Mouse (Mus musculus) liver, embryonic 14.5 days (tissue): ENCODE data around the gene Numbl. TPM values are rescaled to one million over a fixed set of nuclear protein-coding genes. Genes with fewer than 3 reads are reported as not detected.

Experiments used
- ATAC-seq: fragments of 200-750 bp; cut with Nextera tagmentation; 2 replicates; pipeline ENCODE4 v1.8.0; 2017; ENCODE audit warnings: moderate number of reproducible peaks, mild to moderate bottlenecking, moderate library complexity; ENCODE audit not compliant: insufficient read depth
- DNase-seq, 3 experiments: peaks; one replicate each; pipeline ENCODE4 v3.0.0-alpha.2; 2012 to 2013; ENCODE audit warnings: low read depth in 3 of 3, low spot score in 3 of 3
- H3K27ac ChIP-seq: fragments of 300-500 bp; sonication (generic); 2 replicates; pipeline ENCODE4 v1.5.1; 2014; ENCODE audit warnings: moderate library complexity, mild to moderate bottlenecking, control low read depth, inconsistent platforms
- H3K27me3 ChIP-seq: fragments of 300-500 bp; sonication (generic); 2 replicates; pipeline ENCODE4 v1.6.1; 2014; ENCODE audit warnings: mild to moderate bottlenecking, low read length, moderate library complexity; ENCODE audit not compliant: control insufficient read depth, insufficient read depth
- H3K36me3 ChIP-seq: fragments of 300-500 bp; sonication (generic); replicated peaks from 2 replicates; pipeline ENCODE4 v1.6.1; 2014; ENCODE audit warnings: low read depth; ENCODE audit not compliant: control insufficient read depth, insufficient read depth
- H3K4me1 ChIP-seq, 2 experiments: fragments of 200-500 bp in 1 of 2; fragments of 300-500 bp in 1 of 2; sonication (generic) in 1 of 2; replicated peaks; 2 replicates each; pipeline ENCODE4 v1.6.1; 2012 to 2014; ENCODE audit warnings: antibody characterized with exemption in 1 of 2, inconsistent platforms in 1 of 2, low read length in 1 of 2; ENCODE audit not compliant: control insufficient read depth in 2 of 2, insufficient read depth in 2 of 2
- H3K4me2 ChIP-seq: fragments of 300-500 bp; sonication (generic); 2 replicates; pipeline ENCODE4 v1.6.1; 2014; ENCODE audit warnings: low read depth, mild to moderate bottlenecking, control low read depth, moderate library complexity
- H3K4me3 ChIP-seq, 2 experiments: fragments of 200-500 bp in 1 of 2; fragments of 300-500 bp in 1 of 2; sonication (generic) in 1 of 2; 2 replicates each; pipeline ENCODE4 v1.5.1; 2012 to 2014; ENCODE audit warnings: low read depth in 2 of 2, low read length in 2 of 2, mild to moderate bottlenecking in 2 of 2, control low read depth in 1 of 2, inconsistent platforms in 1 of 2, moderate library complexity in 1 of 2; ENCODE audit not compliant: insufficient read depth in 1 of 2
- H3K9ac ChIP-seq: fragments of 300-500 bp; sonication (generic); replicated peaks from 2 replicates; pipeline ENCODE4 v1.6.1; 2014; ENCODE audit warnings: mild to moderate bottlenecking, control low read depth, moderate library complexity
- H3K9me3 ChIP-seq: fragments of 300-500 bp; sonication (generic); 2 replicates; pipeline ENCODE4 v1.6.1; 2016; ENCODE audit warnings: low read length, mixed read lengths; ENCODE audit not compliant: control insufficient read depth
- CTCF ChIP-seq: IDR thresholded peaks from 2 replicates; pipeline ENCODE4 v1.5.1; 2016; ENCODE audit warnings: antibody characterized with exemption, low read depth, control low read depth
- EP300 ChIP-seq: IDR thresholded peaks from 2 replicates; pipeline ENCODE4 v1.6.1; 2016; ENCODE audit warnings: antibody characterized with exemption, low read depth
- whole genome bisulfite sequencing: fragments of 180-500 bp; shearing (Covaris S2); extraction: QIAGEN DNeasy Blood & Tissue Kit; methylation state at CpG from one replicate; pipeline ENCODE4 v1.1.7; 2014; ENCODE audit not compliant: insufficient replicate concordance; 5-methylcytosine and 5-hydroxymethylcytosine counted together
- polyA plus RNA-seq, 2 experiments: library from polyadenylated mRNA; depleted of rRNA in 1 of 2; stranded (reverse) in 1 of 2; unstranded in 1 of 2; fragments of >200 nt; fragmentation: Nextera tagmentation in 1 of 2; extraction: Ambion mirVana in 1 of 2; gene quantifications; 2 replicates each; pipeline versions ENCODE4 v1.2.1 to v1.2.3; 2012 to 2014

Numbl gene
- polyA plus RNA-seq, 2 experiments, result 0.72 to 1.9 TPM

DNA sequence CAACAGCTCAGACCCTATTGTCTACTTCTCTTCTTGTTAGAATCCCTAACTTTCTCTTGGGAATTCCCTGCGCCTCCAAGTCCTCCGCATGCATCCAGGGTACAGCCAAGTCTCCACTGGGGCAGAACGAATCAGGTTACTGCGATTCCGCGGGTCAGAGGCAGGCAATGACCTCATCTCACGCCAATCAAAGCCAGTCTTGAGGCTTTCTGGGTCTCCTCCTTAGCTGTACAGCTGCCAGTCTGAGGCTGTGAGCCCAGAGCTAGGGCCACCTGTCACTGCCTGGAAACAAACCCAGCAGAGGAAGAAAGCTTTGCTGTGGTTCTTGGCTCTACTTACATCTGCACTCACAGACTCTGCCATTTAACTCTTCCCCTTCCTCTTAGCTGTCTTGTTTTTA is 57.7 kb downstream of the Numbl start:
- ATAC-seq (no peak), DNase-seq (no peak)
- Histone ChIP-seq H3K36me3 (no peaks in the 10 kb centered on the region), H3K9me3 (peaks cover 2% of the 10 kb centered on the region; the same call in 1 of the 2 replicates), H3K27ac (no peak overlapping the region), H3K27me3 (no peaks in the 10 kb centered on the region), H3K9ac (no peak overlapping the region), H3K4me3 (no peak overlapping the region), H3K4me1 (no peaks in the 10 kb centered on the region), H3K4me2 (no peak overlapping the region)
- 52% methylated on average over 7 of the region's 7 CpGs for WGBS
- TF ChIP-seq EP300, result no peak
- TF ChIP-seq CTCF, result no peak

- no peak overlapping the region for H3K4me3 ChIP-seq
- WGBS, result 75% methylated on average over 22 of the region's 22 CpGs
- H3K9ac ChIP-seq, result no peak overlapping the region
- no peak overlapping the region for H3K27ac ChIP-seq
- H3K36me3 ChIP-seq, result no peaks in the 10 kb centered on the region
- no peaks in the 10 kb centered on the region for H3K9me3 ChIP-seq
- no peak for TF ChIP-seq EP300
- no peak for TF ChIP-seq CTCF
- DNase-seq (no peak), ATAC-seq (no peak)
- H3K27me3 ChIP-seq, result peaks cover 4% of the 10 kb centered on the region; the same call in 1 of the 2 replicates
- no peaks in the 10 kb centered on the region for H3K4me1 ChIP-seq
- H3K4me2 ChIP-seq, result no peak overlapping the region
Observed at GRCm38 (mm10) chr7:27319411-27319810, 61.2 kb downstream of the Numbl start.

GRCm38 (mm10) chr7:27322291-27322690 is 64.1 kb downstream of the Numbl start:
- Histone ChIP-seq H3K4me2 (no peak overlapping the region), H3K36me3 (no peaks in the 10 kb centered on the region), H3K27me3 (peaks cover 32% of the 10 kb centered on the region), H3K4me1 (no peaks in the 10 kb centered on the region), H3K9ac (no peak overlapping the region), H3K4me3 (no peak overlapping the region), H3K27ac (no peak overlapping the region), H3K9me3 (no peaks in the 10 kb centered on the region)
- no peak for ATAC-seq
- WGBS, result 19% methylated on average over 13 of the region's 13 CpGs
- no peak for DNase-seq
- TF ChIP-seq EP300, result no peak
- TF ChIP-seq CTCF, result no peak

GRCm38 (mm10) chr7:27323001-27323400 is 64.8 kb downstream of the Numbl start:
- no peak overlapping the region for H3K9ac ChIP-seq
- H3K4me3 ChIP-seq, result no peak overlapping the region
- no peak overlapping the region for H3K27ac ChIP-seq
- H3K4me1 ChIP-seq, result no peaks in the 10 kb centered on the region
- H3K27me3 ChIP-seq, result peaks cover 38% of the 10 kb centered on the region
- DNase-seq (no peak), ATAC-seq (no peak)
- TF ChIP-seq CTCF (no peak), EP300 (no peak)
- H3K36me3 ChIP-seq, result no peaks in the 10 kb centered on the region
- H3K9me3 ChIP-seq, result no peaks in the 10 kb centered on the region
- WGBS, result 67% methylated on average over 5 of the region's 5 CpGs
- H3K4me2 ChIP-seq, result no peak overlapping the region

- Histone ChIP-seq H3K9me3 (no peaks in the 10 kb centered on the region), H3K27me3 (peaks cover 48% of the 10 kb centered on the region), H3K4me1 (no peaks in the 10 kb centered on the region), H3K36me3 (no peaks in the 10 kb centered on the region), H3K27ac (no peak overlapping the region), H3K4me2 (no peak overlapping the region), H3K4me3 (no peak overlapping the region), H3K9ac (no peak overlapping the region)
- no peak for DNase-seq
- ATAC-seq, result no peak
- WGBS, result 76% methylated on average over 11 of the region's 11 CpGs
- TF ChIP-seq EP300 (no peak), CTCF (no peak)
Observed at GRCm38 (mm10) chr7:27324161-27324560, 65.9 kb downstream of the Numbl start.

DNA sequence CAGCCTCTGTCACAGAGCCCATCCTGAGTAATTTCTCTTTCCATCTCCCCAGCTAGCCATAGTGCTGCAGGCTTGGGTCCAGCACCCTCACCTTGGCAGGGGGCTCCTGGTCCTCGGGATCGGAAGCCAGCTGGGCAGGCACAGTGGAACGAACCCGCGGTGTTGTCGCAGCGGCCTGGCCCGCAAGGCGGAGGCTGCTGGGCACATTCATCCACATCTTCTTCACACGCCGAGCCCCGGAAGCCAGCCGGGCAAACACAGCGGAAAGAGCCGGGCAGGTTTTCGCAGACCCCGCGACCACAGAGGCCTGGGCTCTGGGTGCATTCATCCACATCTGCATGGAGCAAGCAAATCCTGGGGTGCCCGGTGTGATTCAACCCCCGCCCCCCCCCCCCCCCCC is 66.7 kb downstream of the Numbl start:
- no peaks in the 10 kb centered on the region for H3K9me3 ChIP-seq
- H3K9ac ChIP-seq, result no peak overlapping the region
- H3K27me3 ChIP-seq, result peaks cover 55% of the 10 kb centered on the region
- 0 out of 4 replicates have a peak, but pooled peaks cover 0 to 4% of the 10 kb centered on the region in 2 experiments for H3K4me1 ChIP-seq
- WGBS, result 48% methylated on average over 18 of the region's 20 CpGs
- no peak overlapping the region for H3K4me3 ChIP-seq
- no peak for TF ChIP-seq EP300
- no peak for TF ChIP-seq CTCF
- H3K36me3 ChIP-seq, result no peaks in the 10 kb centered on the region
- no peak overlapping the region for H3K4me2 ChIP-seq
- ATAC-seq, result no peak
- no peak for DNase-seq
- H3K27ac ChIP-seq, result no peak overlapping the region
